Mouse (Mus musculus) 3T3-L1 (cell line): ENCODE data around the gene Clp1.
"Not testable (repeated sequence)": the region's sequence is repeated elsewhere in the genome, so short reads cannot be mapped to it uniquely, and the experiment has no call there.

Source experiments
- DNase-seq: peaks from one replicate; pipeline ENCODE4 v3.0.0-alpha.2; 2015; ENCODE audit warnings: low read depth, low spot score

The Clp1 gene

GRCm38 (mm10) chr2:84738271-84738911, 11.2 kb upstream of the Clp1 start:
- peak; percentile 68 for DNase-seq

- peak; percentile 24 for DNase-seq
Observed at GRCm38 (mm10) chr2:84737451-84737925, 10.3 kb upstream of the Clp1 start.

GRCm38 (mm10) chr2:84736312-84737161, 9.4 kb upstream of the Clp1 start:
- DNase-seq: peak; percentile 9

GRCm38 (mm10) chr2:84735346-84735920, 8.3 kb upstream of the Clp1 start:
- DNase-seq: peak; percentile 14

GRCm38 (mm10) chr2:84734919-84735318, 7.8 kb upstream of the Clp1 start:
- no peak for DNase-seq

GRCm38 (mm10) chr2:84734351-84734864, 7.3 kb upstream of the Clp1 start:
- DNase-seq: peak; percentile 34

- DNase-seq: peak; percentile 79
Observed at GRCm38 (mm10) chr2:84733579-84734300, 6.6 kb upstream of the Clp1 start, which contains the start of gene Ypel4. TSS of gene Ypel4 (plus strand) at chr2:84734058.

- DNase-seq: no peak
Observed at GRCm38 (mm10) chr2:84732394-84732793, 5.2 kb upstream of the Clp1 start.

- DNase-seq: no peak
Observed at GRCm38 (mm10) chr2:84731206-84731605, 4.1 kb upstream of the Clp1 start.

GRCm38 (mm10) chr2:84728191-84728590, 1.0 kb upstream of the Clp1 start:
- not testable (repeated sequence) for DNase-seq

GRCm38 (mm10) chr2:84726716-84727115, 434 bp downstream of the Clp1 start:
- DNase-seq: no peak

GRCm38 (mm10) chr2:84725770-84726169, 1.4 kb downstream of the Clp1 start:
- DNase-seq: no peak

GRCm38 (mm10) chr2:84723856-84724255, 3.3 kb downstream of the Clp1 start:
- no peak for DNase-seq

- DNase-seq: no peak
Observed at GRCm38 (mm10) chr2:84721182-84721581, 6.0 kb downstream of the Clp1 start.

- DNase-seq: no peak
Observed at GRCm38 (mm10) chr2:84720718-84721117, 6.4 kb downstream of the Clp1 start.

- DNase-seq: peak; percentile 48
Observed at GRCm38 (mm10) chr2:84717357-84717756, 9.8 kb downstream of the Clp1 start.

- peak; percentile 84 for DNase-seq
Observed at GRCm38 (mm10) chr2:84716423-84717355, 10.5 kb downstream of the Clp1 start.

- peak; percentile 99 for DNase-seq
Observed at GRCm38 (mm10) chr2:84715562-84716361, 11.4 kb downstream of the Clp1 start.

GRCm38 (mm10) chr2:84714811-84715561, 12.2 kb downstream of the Clp1 start, which contains the start of gene Zdhhc5:
TSS of gene Zdhhc5 (minus strand) at chr2:84715180.
- DNase-seq: peak; percentile 96
